Mouse (Mus musculus) megakaryocyte, embryonic 14.5 days (primary cell): Measurements from ENCODE around the gene Dclk3.

Experiments
- FLI1 ChIP-seq: IDR thresholded peaks from 2 replicates; pipeline ENCODE4 v1.6.1; 2012; ENCODE audit warnings: low read length, inconsistent platforms, mixed read lengths
- GATA1 ChIP-seq: IDR thresholded peaks from 3 replicates; pipeline ENCODE4 v1.6.1; 2012; ENCODE audit warnings: mixed read lengths, low read length, inconsistent platforms, borderline replicate concordance

GRCm38 (mm10) chr9:111506075-111506474 lies 67.2 kb downstream of the Dclk3 start:
- no peak for TF ChIP-seq GATA1
- TF ChIP-seq FLI1, result no peak
